Mouse (Mus musculus): Measurements from ENCODE around the gene Cacna1a.
"Not testable (repeated sequence)": the region's sequence is repeated elsewhere in the genome, so short reads cannot be mapped to it uniquely, and the experiment has no call there.

Gene Cacna1a

GRCm38 (mm10) chr8:84586221-84586620 lies 198.0 kb downstream of the Cacna1a start:
- in situ Hi-C loops (cut with MboI, MseI): no loop called here

GRCm38 (mm10) chr8:84588498-84588897 lies 200.3 kb downstream of the Cacna1a start:
- in situ Hi-C loops (cut with MboI, MseI): no loop called here

- in situ Hi-C loops (cut with MboI, MseI): no loop called here
These were observed 203.9 kb downstream of the Cacna1a start for GRCm38 (mm10) chr8:84592015-84592662.

- in situ Hi-C loops (cut with MboI, MseI): no loop called here
These were observed 204.9 kb downstream of the Cacna1a start for GRCm38 (mm10) chr8:84593143-84593542.

- in situ Hi-C loops (cut with MboI, MseI): no loop called here
These were observed 206.0 kb downstream of the Cacna1a start for GRCm38 (mm10) chr8:84594099-84594780.

- in situ Hi-C loops (cut with MboI, MseI): no loop called here
These were observed 207.4 kb downstream of the Cacna1a start for GRCm38 (mm10) chr8:84595648-84596047.

GRCm38 (mm10) chr8:84599401-84599800 lies 211.2 kb downstream of the Cacna1a start:
- in situ Hi-C loops (cut with MboI, MseI): no loop called here

- in situ Hi-C loops (cut with MboI, MseI): no loop called here
These were observed 212.2 kb downstream of the Cacna1a start for GRCm38 (mm10) chr8:84600311-84600907.

- in situ Hi-C loops (cut with MboI, MseI): no loop called here
These were observed 213.0 kb downstream of the Cacna1a start for GRCm38 (mm10) chr8:84601221-84601751.

- in situ Hi-C loops (cut with MboI, MseI): no loop called here
These were observed 226.4 kb downstream of the Cacna1a start for GRCm38 (mm10) chr8:84614512-84615223.

GRCm38 (mm10) chr8:84615666-84616485 lies 227.6 kb downstream of the Cacna1a start:
- in situ Hi-C loops (cut with MboI, MseI): no loop called here

- in situ Hi-C loops (cut with MboI, MseI): no loop called here
These were observed 228.8 kb downstream of the Cacna1a start for GRCm38 (mm10) chr8:84617005-84617404.

- in situ Hi-C loops (cut with MboI, MseI): no loop called here
These were observed 232.9 kb downstream of the Cacna1a start for GRCm38 (mm10) chr8:84621102-84621625.

- in situ Hi-C loops (cut with MboI, MseI): not testable (repeated sequence)
These were observed 235.2 kb downstream of the Cacna1a start for GRCm38 (mm10) chr8:84623425-84623824.

- in situ Hi-C loops (cut with MboI, MseI): no loop called here
These were observed 241.3 kb downstream of the Cacna1a start for GRCm38 (mm10) chr8:84629586-84629985.

- in situ Hi-C loops (cut with MboI, MseI): no loop called here
These were observed 241.9 kb downstream of the Cacna1a start for GRCm38 (mm10) chr8:84630145-84630544.

- in situ Hi-C loops (cut with MboI, MseI): no loop called here
These were observed 243.6 kb downstream of the Cacna1a start for GRCm38 (mm10) chr8:84631813-84632212.

GRCm38 (mm10) chr8:84633841-84634584 lies 245.8 kb downstream of the Cacna1a start:
- in situ Hi-C loops (cut with MboI, MseI): no loop called here

- in situ Hi-C loops (cut with MboI, MseI): no loop called here
These were observed 246.6 kb downstream of the Cacna1a start for GRCm38 (mm10) chr8:84634849-84635304.

All from regulatory T cell (primary cell).